Mouse (Mus musculus): ENCODE measurements around the gene Lonp1. TPM values are rescaled to one million over a fixed set of nuclear protein-coding genes. Genes with fewer than 3 reads are reported as not detected.

Gene Lonp1
- polyA plus RNA-seq (2016; fragmentation: Nextera tagmentation; extraction: Ambion mirVana): 65.1 and 67.0 TPM in 2 replicates

- peak within 1 kb of the TSS; percentile 90 for H3K9ac ChIP-seq (replicated peaks)
- no peaks in the 10 kb centered on the region for H3K27me3 ChIP-seq
- H3K4me3 ChIP-seq (replicated peaks): peak within 1 kb of the TSS; percentile 94
- H3K4me2 ChIP-seq: peak within 1 kb of the TSS; percentile 86
- no peaks in the 10 kb centered on the region for H3K9me3 ChIP-seq
- peak; percentile 88 for ATAC-seq (ENCODE audit: insufficient number of reproducible peaks, insufficient read depth, low FRiP score, low TSS enrichment, low read depth)
- H3K4me1 ChIP-seq (replicated peaks): peaks cover 19% of the 10 kb centered on the region
- peak within 1 kb of the TSS; percentile 88 for H3K27ac ChIP-seq
- WGBS: 0% methylated on average over 47 of the region's 51 CpGs
- H3K36me3 ChIP-seq: peaks cover 27% of the 10 kb centered on the region
Measured at GRCm38 (mm10) chr17:56626754-56627470, at the start of gene Lonp1. Gene Lonp1, minus strand, starts transcription at chr17:56626887.

- Histone ChIP-seq H3K4me3 (replicated peaks) (peak overlapping the region; percentile 93), H3K9ac (replicated peaks) (peak overlapping the region; percentile 97), H3K27me3 (no peaks in the 10 kb centered on the region), H3K4me1 (replicated peaks) (peaks cover 16% of the 10 kb centered on the region), H3K4me2 (peak overlapping the region; percentile 80), H3K36me3 (peaks cover 39% of the 10 kb centered on the region), H3K27ac (peak overlapping the region; percentile 85), H3K9me3 (no peaks in the 10 kb centered on the region)
- no peak; the same call in 1 of the 2 replicates for ATAC-seq (ENCODE audit: insufficient number of reproducible peaks, insufficient read depth, low FRiP score, low TSS enrichment, low read depth)
- 2% methylated on average over 35 of the region's 37 CpGs for WGBS
Measured at GRCm38 (mm10) chr17:56673647-56674416, 47.1 kb upstream of the Lonp1 start.

- Histone ChIP-seq H3K9me3 (no peaks in the 10 kb centered on the region), H3K27me3 (peaks cover 6% of the 10 kb centered on the region), H3K27ac (peak within 1 kb of the TSS; percentile 92), H3K4me1 (replicated peaks) (peaks cover 16% of the 10 kb centered on the region), H3K4me3 (replicated peaks) (peak within 1 kb of the TSS; percentile 93), H3K9ac (replicated peaks) (peak within 1 kb of the TSS; percentile 97), H3K36me3 (peaks cover 34% of the 10 kb centered on the region), H3K4me2 (peak within 1 kb of the TSS; percentile 80)
- WGBS: 1% methylated on average over 61 of the region's 66 CpGs
- peak; percentile 86 for ATAC-seq (ENCODE audit: insufficient number of reproducible peaks, insufficient read depth, low FRiP score, low TSS enrichment, low read depth)
Measured at GRCm38 (mm10) chr17:56672941-56673646, 46.4 kb upstream of the Lonp1 start, which contains the start of gene Ranbp3. Gene Ranbp3, plus strand, starts transcription at chr17:56673294.

GRCm38 (mm10) chr17:56669766-56670165, 43.1 kb upstream of the Lonp1 start:
- no peak overlapping the region for H3K4me2 ChIP-seq
- H3K27ac ChIP-seq: no peak overlapping the region
- H3K9ac ChIP-seq (replicated peaks): no peak overlapping the region
- H3K36me3 ChIP-seq: peaks cover 1% of the 10 kb centered on the region; the same call in 1 of the 2 replicates
- 82% methylated on average over 8 of the region's 8 CpGs for WGBS
- no peaks in the 10 kb centered on the region for H3K9me3 ChIP-seq
- no peak overlapping the region for H3K4me3 ChIP-seq (replicated peaks)
- H3K4me1 ChIP-seq (replicated peaks): peaks cover 7% of the 10 kb centered on the region
- ATAC-seq (ENCODE audit: insufficient number of reproducible peaks, insufficient read depth, low FRiP score, low TSS enrichment, low read depth): no peak
- peaks cover 21% of the 10 kb centered on the region for H3K27me3 ChIP-seq

GRCm38 (mm10) chr17:56668384-56669144, 41.9 kb upstream of the Lonp1 start:
- no peaks in the 10 kb centered on the region for H3K9me3 ChIP-seq
- H3K27me3 ChIP-seq: peaks cover 21% of the 10 kb centered on the region
- H3K4me1 ChIP-seq (replicated peaks): peaks cover 10% of the 10 kb centered on the region
- ATAC-seq (ENCODE audit: insufficient number of reproducible peaks, insufficient read depth, low FRiP score, low TSS enrichment, low read depth): no peak
- H3K4me2 ChIP-seq: peak overlapping the region; percentile 85
- no peaks in the 10 kb centered on the region for H3K36me3 ChIP-seq
- H3K9ac ChIP-seq (replicated peaks): peak overlapping the region; percentile 72
- peak overlapping the region; percentile 45 for H3K4me3 ChIP-seq (replicated peaks)
- H3K27ac ChIP-seq: no peak overlapping the region
- 6% methylated on average over 31 of the region's 31 CpGs for WGBS

- Histone ChIP-seq H3K27me3 (peaks cover 21% of the 10 kb centered on the region), H3K9ac (replicated peaks) (no peak overlapping the region), H3K4me1 (replicated peaks) (peaks cover 14% of the 10 kb centered on the region), H3K27ac (no peak overlapping the region), H3K4me3 (replicated peaks) (no peak overlapping the region), H3K9me3 (no peaks in the 10 kb centered on the region), H3K36me3 (no peaks in the 10 kb centered on the region), H3K4me2 (no peak overlapping the region)
- no peak for ATAC-seq (ENCODE audit: insufficient number of reproducible peaks, insufficient read depth, low FRiP score, low TSS enrichment, low read depth)
- 72% methylated on average over 3 of the region's 3 CpGs for WGBS
Measured at GRCm38 (mm10) chr17:56667591-56667990, 40.9 kb upstream of the Lonp1 start.

GRCm38 (mm10) chr17:56666384-56666783, 39.7 kb upstream of the Lonp1 start:
- Histone ChIP-seq H3K27ac (no peak overlapping the region), H3K4me2 (no peak overlapping the region), H3K9me3 (no peaks in the 10 kb centered on the region), H3K4me1 (replicated peaks) (peaks cover 14% of the 10 kb centered on the region), H3K36me3 (no peaks in the 10 kb centered on the region), H3K9ac (replicated peaks) (no peak overlapping the region), H3K4me3 (replicated peaks) (no peak overlapping the region), H3K27me3 (peaks cover 21% of the 10 kb centered on the region)
- ATAC-seq (ENCODE audit: insufficient number of reproducible peaks, insufficient read depth, low FRiP score, low TSS enrichment, low read depth): no peak
- 90% methylated on average over 4 of the region's 4 CpGs for WGBS

- ATAC-seq (ENCODE audit: insufficient number of reproducible peaks, insufficient read depth, low FRiP score, low TSS enrichment, low read depth): peak; percentile 18; the same call in 1 of the 2 replicates
- peak overlapping the region; percentile 17 for H3K4me3 ChIP-seq (replicated peaks)
- H3K4me1 ChIP-seq (replicated peaks): peaks cover 14% of the 10 kb centered on the region
- 2% methylated on average over 10 of the region's 10 CpGs for WGBS
- H3K9ac ChIP-seq (replicated peaks): peak overlapping the region; percentile 27; the same call in 1 of the 2 replicates
- H3K27me3 ChIP-seq: peaks cover 21% of the 10 kb centered on the region
- no peaks in the 10 kb centered on the region for H3K9me3 ChIP-seq
- H3K36me3 ChIP-seq: no peaks in the 10 kb centered on the region
- peak overlapping the region; percentile 48 for H3K4me2 ChIP-seq
- peak overlapping the region; percentile 57; the same call in 1 of the 2 replicates for H3K27ac ChIP-seq
Measured at GRCm38 (mm10) chr17:56664333-56664732, 37.6 kb upstream of the Lonp1 start.

GRCm38 (mm10) chr17:56663659-56664058, 37.0 kb upstream of the Lonp1 start:
- Histone ChIP-seq H3K36me3 (no peaks in the 10 kb centered on the region), H3K4me2 (peak overlapping the region; percentile 48), H3K9ac (replicated peaks) (peak overlapping the region; percentile 27; the same call in 1 of the 2 replicates), H3K27me3 (peaks cover 21% of the 10 kb centered on the region), H3K27ac (peak overlapping the region; percentile 57), H3K9me3 (no peaks in the 10 kb centered on the region), H3K4me3 (replicated peaks) (peak overlapping the region; percentile 17), H3K4me1 (replicated peaks) (peaks cover 14% of the 10 kb centered on the region)
- 65% methylated on average over 3 of the region's 3 CpGs for WGBS
- no peak for ATAC-seq (ENCODE audit: insufficient number of reproducible peaks, insufficient read depth, low FRiP score, low TSS enrichment, low read depth)

- H3K9me3 ChIP-seq: no peaks in the 10 kb centered on the region
- no peaks in the 10 kb centered on the region for H3K4me1 ChIP-seq (replicated peaks)
- no peak for ATAC-seq (ENCODE audit: insufficient number of reproducible peaks, insufficient read depth, low FRiP score, low TSS enrichment, low read depth)
- H3K4me3 ChIP-seq (replicated peaks): no peak overlapping the region
- no peaks in the 10 kb centered on the region for H3K27me3 ChIP-seq
- H3K4me2 ChIP-seq: no peak overlapping the region
- no peak overlapping the region for H3K9ac ChIP-seq (replicated peaks)
- no peaks in the 10 kb centered on the region for H3K36me3 ChIP-seq
- 89% methylated on average over 6 of the region's 6 CpGs for WGBS
- H3K27ac ChIP-seq: no peak overlapping the region
Measured at GRCm38 (mm10) chr17:56656171-56656570, 29.5 kb upstream of the Lonp1 start.
